Mouse (Mus musculus): Measurements from ENCODE around the gene S100a6.

Gene S100a6

DNA sequence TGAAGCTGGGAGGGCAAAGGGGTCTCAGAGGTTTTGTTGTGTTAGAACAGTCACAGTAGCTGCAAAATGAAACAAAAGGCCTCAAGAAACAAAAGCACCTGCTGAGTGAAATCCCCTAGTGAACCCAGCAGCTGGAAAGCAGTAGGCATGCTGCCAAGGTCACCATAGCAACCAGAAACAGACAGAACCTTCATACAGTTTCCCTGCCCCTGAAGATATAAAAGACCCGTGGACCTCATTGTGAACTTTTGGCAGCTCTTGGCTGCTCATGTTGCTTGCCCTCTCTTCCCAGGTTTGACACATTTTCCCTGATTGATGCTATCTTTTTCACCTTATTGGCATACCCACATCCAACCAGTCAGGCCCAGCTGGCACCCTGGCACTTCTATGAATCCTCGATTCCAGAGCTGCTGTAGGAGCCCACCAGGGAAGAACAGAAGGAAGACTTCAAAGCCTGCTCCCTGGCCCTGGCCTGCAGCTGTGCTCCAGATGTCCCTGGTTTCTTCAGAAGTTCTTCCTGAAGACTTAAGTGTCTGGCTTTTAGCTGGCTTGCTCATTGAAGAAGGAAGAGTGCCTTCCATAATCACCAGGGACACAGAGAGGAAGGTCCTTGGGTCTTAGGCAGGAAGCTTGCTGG is 10.9 kb downstream of the S100a6 start:
- H3K4me1 ChIP-seq (replicated peaks; ENCODE audit: low read depth, low read length): peaks cover 3% of the 10 kb centered on the region; the same call in 1 of the 2 replicates
- H3K9me3 ChIP-seq (ENCODE audit: low read length): no peaks in the 10 kb centered on the region
- H3K36me3 ChIP-seq (ENCODE audit: insufficient read depth, low read length): no peaks in the 10 kb centered on the region
- TF ChIP-seq CTCF (conservative IDR thresholded peaks at IDR 0.05; ENCODE audit: low read length): no peak
- H3K4me3 ChIP-seq (replicated peaks; ENCODE audit: low read length): no peak overlapping the region
- no peaks in the 10 kb centered on the region for H3K27me3 ChIP-seq (ENCODE audit: insufficient read depth, low read length)

DNA sequence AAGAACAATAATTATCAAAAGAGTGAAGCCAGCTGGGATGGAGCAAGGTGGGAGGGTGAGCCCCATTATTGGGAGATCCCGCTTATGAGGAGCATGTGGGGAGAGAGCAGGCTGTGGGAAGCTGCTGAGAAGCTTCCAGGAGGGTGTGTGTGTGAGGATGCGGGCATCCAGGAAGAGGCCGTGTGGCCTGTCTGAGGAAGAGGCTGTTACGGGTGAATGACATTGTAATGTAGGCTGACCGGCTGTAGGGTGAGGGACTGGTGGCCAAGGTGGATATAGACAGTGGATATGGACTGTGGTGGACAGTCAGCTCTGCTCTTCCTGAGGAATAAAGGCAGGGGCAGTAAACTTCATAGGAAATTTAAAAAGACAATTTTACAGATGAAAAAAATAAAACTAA is 12.8 kb downstream of the S100a6 start:
- H3K4me1 ChIP-seq (replicated peaks; ENCODE audit: low read depth, low read length): peaks cover 3% of the 10 kb centered on the region; the same call in 1 of the 2 replicates
- no peak overlapping the region for H3K4me3 ChIP-seq (replicated peaks; ENCODE audit: low read length)
- H3K9me3 ChIP-seq (ENCODE audit: low read length): no peaks in the 10 kb centered on the region
- no peaks in the 10 kb centered on the region for H3K36me3 ChIP-seq (ENCODE audit: insufficient read depth, low read length)
- no peak for TF ChIP-seq POU5F1 (IDR thresholded peaks at IDR 0.05; ENCODE audit: borderline replicate concordance, low read length)
- no peak for TF ChIP-seq NANOG (IDR thresholded peaks at IDR 0.05; ENCODE audit: borderline replicate concordance, low read length)
- no peak for TF ChIP-seq CTCF (conservative IDR thresholded peaks at IDR 0.05; ENCODE audit: low read length)
- H3K27me3 ChIP-seq (ENCODE audit: insufficient read depth, low read length): no peaks in the 10 kb centered on the region

DNA sequence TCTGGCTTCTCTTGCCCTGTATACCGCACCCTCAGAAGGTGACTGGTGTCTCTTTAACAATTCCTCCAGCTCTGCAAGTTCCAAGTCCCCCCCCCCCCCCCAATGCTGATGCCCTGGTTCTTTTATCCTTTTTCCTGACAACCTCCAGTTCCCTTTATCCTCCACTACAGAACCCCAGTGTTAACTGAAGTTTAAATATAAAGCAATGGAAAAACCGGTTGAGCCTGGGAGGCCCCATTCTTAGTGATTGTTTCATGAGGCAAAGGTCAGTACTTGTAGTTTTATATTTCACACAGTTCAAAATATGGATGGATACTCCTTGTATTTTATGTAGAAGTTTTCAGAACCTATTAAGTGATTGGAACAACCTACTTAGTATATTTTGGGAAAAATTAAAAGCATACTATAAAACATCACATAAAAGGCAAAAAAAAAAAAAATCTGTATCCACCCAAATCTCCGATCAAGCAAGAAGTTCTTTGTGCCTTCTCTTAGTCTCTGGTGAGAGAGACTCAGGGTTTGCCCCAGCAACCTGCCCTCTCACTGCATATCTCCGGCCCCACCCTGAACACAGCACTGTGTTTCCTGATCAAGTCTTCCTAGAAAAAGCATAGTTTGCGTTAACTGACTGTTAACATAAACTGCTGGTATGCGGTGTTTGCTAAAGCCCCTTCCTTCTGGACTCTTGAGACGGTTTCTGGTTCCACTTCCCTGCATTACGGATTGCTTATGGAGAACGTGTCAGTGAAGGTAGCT is 13.8 kb downstream of the S100a6 start:
- H3K27me3 ChIP-seq (ENCODE audit: insufficient read depth, low read length): no peaks in the 10 kb centered on the region

DNA sequence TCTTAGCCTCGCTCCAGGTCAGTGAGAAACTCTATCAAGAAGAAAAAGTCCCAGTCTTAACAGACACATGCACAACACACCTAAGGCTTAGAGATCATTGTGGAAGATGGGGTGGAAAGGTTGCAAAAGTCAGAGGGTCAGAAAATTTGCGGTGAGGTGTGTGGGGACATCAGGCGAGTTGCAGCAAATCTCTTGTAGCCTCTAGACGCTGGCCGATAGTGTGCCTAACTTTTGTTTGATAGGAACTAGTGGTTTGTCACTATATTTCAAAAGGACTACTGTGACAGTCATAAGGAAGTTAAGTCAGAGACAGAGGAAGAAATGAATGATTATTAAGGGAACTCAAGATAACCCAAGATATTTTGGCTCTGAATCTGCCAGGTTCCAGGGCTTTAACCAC is 14.7 kb downstream of the S100a6 start:
- Histone ChIP-seq H3K4me3 (replicated peaks; ENCODE audit: low read length) (no peak overlapping the region), H3K9me3 (ENCODE audit: low read length) (no peaks in the 10 kb centered on the region), H3K36me3 (ENCODE audit: insufficient read depth, low read length) (no peaks in the 10 kb centered on the region), H3K27me3 (ENCODE audit: insufficient read depth, low read length) (no peaks in the 10 kb centered on the region), H3K4me1 (replicated peaks; ENCODE audit: low read depth, low read length) (no peaks in the 10 kb centered on the region)
- TF ChIP-seq NANOG (IDR thresholded peaks at IDR 0.05; ENCODE audit: borderline replicate concordance, low read length) (no peak), CTCF (conservative IDR thresholded peaks at IDR 0.05; ENCODE audit: low read length) (no peak), POU5F1 (IDR thresholded peaks at IDR 0.05; ENCODE audit: borderline replicate concordance, low read length) (no peak)

More for the DNA sequence above, 13.8 kb downstream of the S100a6 start:
- Histone ChIP-seq H3K4me3 (replicated peaks; ENCODE audit: low read length) (no peak overlapping the region), H3K9me3 (ENCODE audit: low read length) (no peaks in the 10 kb centered on the region), H3K4me1 (replicated peaks; ENCODE audit: low read depth, low read length) (no peaks in the 10 kb centered on the region; the same call in 1 of the 2 replicates), H3K36me3 (ENCODE audit: insufficient read depth, low read length) (no peaks in the 10 kb centered on the region)
- TF ChIP-seq POU5F1 (IDR thresholded peaks at IDR 0.05; ENCODE audit: borderline replicate concordance, low read length) (no peak), CTCF (conservative IDR thresholded peaks at IDR 0.05; ENCODE audit: low read length) (no peak), NANOG (IDR thresholded peaks at IDR 0.05; ENCODE audit: borderline replicate concordance, low read length) (no peak)

DNA sequence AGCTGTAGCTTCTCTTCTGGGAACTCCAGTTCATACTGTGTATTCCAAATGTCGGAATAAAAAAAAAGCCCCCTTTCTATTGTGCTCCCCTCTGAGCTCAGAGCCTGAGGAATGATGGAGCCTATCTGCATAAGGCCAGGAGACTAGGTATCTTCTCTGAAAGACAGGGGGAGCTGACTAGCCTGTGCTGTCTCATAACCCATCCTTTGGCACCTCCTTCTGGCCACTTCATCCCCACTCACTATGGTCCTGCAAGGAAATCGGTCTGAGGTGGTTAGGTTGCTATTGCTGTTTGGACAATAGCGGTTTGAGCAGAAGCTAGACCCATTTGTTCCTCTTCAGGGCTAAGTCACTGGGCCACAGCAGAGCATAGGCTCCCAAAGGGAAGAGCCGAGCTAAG is 15.1 kb downstream of the S100a6 start:
- H3K4me1 ChIP-seq (replicated peaks; ENCODE audit: low read depth, low read length): no peaks in the 10 kb centered on the region
- no peaks in the 10 kb centered on the region for H3K36me3 ChIP-seq (ENCODE audit: insufficient read depth, low read length)
- H3K9me3 ChIP-seq (ENCODE audit: low read length): no peaks in the 10 kb centered on the region
- H3K27me3 ChIP-seq (ENCODE audit: insufficient read depth, low read length): no peaks in the 10 kb centered on the region
- H3K4me3 ChIP-seq (replicated peaks; ENCODE audit: low read length): no peak overlapping the region
- TF ChIP-seq NANOG (IDR thresholded peaks at IDR 0.05; ENCODE audit: borderline replicate concordance, low read length) (no peak), POU5F1 (IDR thresholded peaks at IDR 0.05; ENCODE audit: borderline replicate concordance, low read length) (no peak), CTCF (conservative IDR thresholded peaks at IDR 0.05; ENCODE audit: low read length) (no peak)

DNA sequence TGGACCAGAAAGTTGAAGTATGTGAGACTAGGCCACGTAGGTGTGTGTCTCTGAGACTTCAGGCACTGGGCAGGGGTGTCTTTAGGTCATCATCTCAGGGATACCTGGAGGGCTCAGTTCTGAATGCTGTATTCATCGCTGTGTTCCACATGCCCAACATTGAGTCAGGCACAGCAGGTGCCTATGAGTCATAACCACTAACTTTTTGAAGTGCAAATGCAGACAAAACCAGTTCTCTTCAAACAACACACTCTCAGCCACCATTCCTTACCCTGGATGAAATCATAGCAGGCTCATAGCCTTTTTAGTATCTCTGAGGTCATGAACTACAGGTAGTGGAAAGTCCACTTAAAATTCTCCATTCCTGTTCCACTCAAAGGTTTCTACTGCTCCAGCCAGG is 16.6 kb downstream of the S100a6 start:
- no peaks in the 10 kb centered on the region for H3K4me1 ChIP-seq (replicated peaks; ENCODE audit: low read depth, low read length)
- no peak overlapping the region for H3K4me3 ChIP-seq (replicated peaks; ENCODE audit: low read length)
- H3K9me3 ChIP-seq (ENCODE audit: low read length): no peaks in the 10 kb centered on the region; the same call in 1 of the 2 replicates
- TF ChIP-seq NANOG (IDR thresholded peaks at IDR 0.05; ENCODE audit: borderline replicate concordance, low read length) (no peak), POU5F1 (IDR thresholded peaks at IDR 0.05; ENCODE audit: borderline replicate concordance, low read length) (no peak), CTCF (conservative IDR thresholded peaks at IDR 0.05; ENCODE audit: low read length) (no peak)
- H3K36me3 ChIP-seq (ENCODE audit: insufficient read depth, low read length): no peaks in the 10 kb centered on the region
- no peaks in the 10 kb centered on the region for H3K27me3 ChIP-seq (ENCODE audit: insufficient read depth, low read length)

DNA sequence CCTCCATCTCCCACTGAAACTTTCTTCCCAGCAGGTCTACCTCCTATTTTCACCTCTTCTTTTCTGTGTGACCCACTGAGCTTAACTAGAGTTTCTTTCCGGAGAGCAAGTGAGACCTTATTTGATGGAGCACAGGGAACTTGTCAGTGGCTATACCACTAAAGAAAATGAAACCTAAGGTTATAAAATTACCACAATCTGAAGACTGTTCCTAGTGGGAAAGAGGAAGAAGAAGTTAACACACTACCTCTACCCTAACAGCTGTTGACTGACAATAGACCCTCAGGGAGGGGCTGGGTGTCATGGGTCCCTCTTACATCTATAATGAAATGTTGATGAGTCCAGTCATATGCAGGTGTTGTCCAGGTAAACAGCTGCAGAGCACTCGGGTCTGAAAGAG is 19.3 kb downstream of the S100a6 start:
- no peaks in the 10 kb centered on the region for H3K36me3 ChIP-seq (ENCODE audit: insufficient read depth, low read length)
- no peaks in the 10 kb centered on the region; the same call in 1 of the 2 replicates for H3K9me3 ChIP-seq (ENCODE audit: low read length)
- H3K4me1 ChIP-seq (replicated peaks; ENCODE audit: low read depth, low read length): no peaks in the 10 kb centered on the region
- peaks cover 4% of the 10 kb centered on the region; the same call in 1 of the 2 replicates for H3K27me3 ChIP-seq (ENCODE audit: insufficient read depth, low read length)
- no peak for TF ChIP-seq POU5F1 (IDR thresholded peaks at IDR 0.05; ENCODE audit: borderline replicate concordance, low read length)
- no peak overlapping the region for H3K4me3 ChIP-seq (replicated peaks; ENCODE audit: low read length)

DNA sequence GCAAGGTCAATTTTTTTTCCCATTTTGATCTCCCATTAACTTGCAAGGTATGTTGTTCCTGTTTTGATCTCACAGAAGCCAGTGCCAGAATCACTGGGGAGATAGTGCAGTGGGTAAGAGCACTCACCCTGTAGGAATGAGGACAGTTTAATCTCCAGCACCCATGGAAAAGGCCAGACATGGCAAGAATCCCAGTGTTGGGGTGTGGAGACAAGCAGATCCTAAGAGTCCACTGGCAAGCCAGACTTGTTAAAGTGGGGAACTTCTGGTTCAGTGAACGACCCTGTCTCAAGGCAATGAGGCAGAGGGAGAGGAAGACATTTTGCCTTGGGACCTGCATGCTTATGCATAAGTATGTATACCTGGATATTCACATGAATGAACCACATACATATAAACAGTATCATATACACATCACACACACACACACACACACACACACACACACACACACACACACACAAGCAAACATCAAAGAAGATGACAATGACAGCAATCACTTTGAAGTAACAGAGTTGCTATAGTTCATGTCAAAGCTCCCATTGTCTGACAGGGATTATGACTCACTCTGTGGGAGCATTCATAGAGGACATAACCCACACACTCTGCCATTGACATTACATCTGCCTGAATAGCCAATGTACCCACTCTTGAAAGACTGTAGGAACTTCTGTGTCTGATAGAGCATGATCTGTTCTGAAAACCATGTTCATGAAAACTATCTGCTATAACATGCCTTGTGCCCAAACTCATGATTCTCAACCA is 26.0 kb downstream of the S100a6 start:
- Histone ChIP-seq H3K36me3 (ENCODE audit: insufficient read depth, low read length) (no peaks in the 10 kb centered on the region), H3K27me3 (ENCODE audit: insufficient read depth, low read length) (peaks cover 4% of the 10 kb centered on the region; the same call in 1 of the 2 replicates)
- TF ChIP-seq NANOG (IDR thresholded peaks at IDR 0.05; ENCODE audit: borderline replicate concordance, low read length) (no peak), CTCF (conservative IDR thresholded peaks at IDR 0.05; ENCODE audit: low read length) (no peak), POU5F1 (IDR thresholded peaks at IDR 0.05; ENCODE audit: borderline replicate concordance, low read length) (no peak)

More for the DNA sequence above, 26.0 kb downstream of the S100a6 start:
- Histone ChIP-seq H3K4me1 (replicated peaks; ENCODE audit: low read depth, low read length) (peaks cover 3% of the 10 kb centered on the region; the same call in 1 of the 2 replicates), H3K4me3 (replicated peaks; ENCODE audit: low read length) (no peak overlapping the region), H3K9me3 (ENCODE audit: low read length) (0 out of 2 replicates have a peak, but pooled peaks cover 4% of the 10 kb centered on the region)
